Mouse (Mus musculus): ENCODE data around the gene Meis1.

DNA sequence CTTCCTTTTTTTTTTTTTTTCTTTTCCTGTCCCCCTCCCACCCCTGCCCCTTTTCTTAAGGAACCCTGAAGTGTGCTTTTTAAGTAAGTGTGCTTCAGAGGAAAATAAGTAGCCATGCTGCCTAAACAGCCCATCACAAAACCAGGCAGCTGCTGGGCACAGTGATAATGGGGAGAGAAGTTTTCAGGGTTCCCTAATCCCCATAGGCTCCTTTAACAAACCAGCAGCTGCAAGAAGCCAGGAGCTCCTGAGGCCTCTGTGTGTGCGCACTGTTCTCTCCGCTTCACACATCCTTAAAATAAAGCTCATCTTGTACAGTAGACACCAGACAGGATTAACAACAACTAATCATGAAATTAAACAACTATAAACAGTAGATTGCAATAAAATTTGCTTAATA lies 63.9 kb downstream of the Meis1 start:
- TF ChIP-seq CTCF (IDR thresholded peaks at IDR 0.05; ENCODE audit: borderline replicate concordance, insufficient read depth, low read length) (no peak), POLR2A (IDR thresholded peaks at IDR 0.05; ENCODE audit: low read depth, low read length) (no peak)

Measured in embryonic fibroblast, embryonic 13.5 days (primary cell).